Mouse (Mus musculus): ENCODE data around the gene Ndc1.
"Not testable (repeated sequence)": the region's sequence is repeated elsewhere in the genome, so short reads cannot be mapped to it uniquely, and the experiment has no call there.

DNA sequence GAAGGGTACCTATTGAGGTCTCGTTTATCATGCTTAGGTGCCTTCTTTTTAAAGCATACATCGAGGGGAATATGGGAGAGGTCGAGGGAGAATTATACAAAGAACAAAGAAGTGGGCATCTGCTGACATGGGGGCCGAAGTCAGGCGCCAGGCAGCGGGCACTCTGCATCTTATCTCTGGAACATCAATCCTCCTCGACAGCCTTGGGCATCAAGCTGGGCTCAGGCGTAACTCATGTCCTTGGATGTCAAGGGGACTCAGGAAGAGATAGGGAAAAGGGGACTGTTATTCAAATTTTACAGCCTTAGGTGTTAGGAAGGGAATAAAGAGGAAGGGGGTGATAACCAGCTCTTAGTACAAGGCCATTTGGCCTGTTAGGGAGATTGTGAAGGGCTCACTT, 10.4 kb upstream of the Ndc1 start:
- TF ChIP-seq CTCF (IDR thresholded peaks at IDR 0.05; ENCODE audit: low read depth, low read length); GATA1 (IDR thresholded peaks at IDR 0.05; ENCODE audit: borderline replicate concordance, low read length); TAL1 (conservative IDR thresholded peaks at IDR 0.05; ENCODE audit: low read depth, low read length); GATA2 (IDR thresholded peaks at IDR 0.05; ENCODE audit: borderline replicate concordance, low read depth, low read length); POLR2AphosphoS5 (IDR thresholded peaks at IDR 0.05; ENCODE audit: insufficient replicate concordance, low read depth, low read length): not testable (repeated sequence)
